Mouse (Mus musculus): ENCODE measurements around the gene Dguok.

Dguok gene

DNA sequence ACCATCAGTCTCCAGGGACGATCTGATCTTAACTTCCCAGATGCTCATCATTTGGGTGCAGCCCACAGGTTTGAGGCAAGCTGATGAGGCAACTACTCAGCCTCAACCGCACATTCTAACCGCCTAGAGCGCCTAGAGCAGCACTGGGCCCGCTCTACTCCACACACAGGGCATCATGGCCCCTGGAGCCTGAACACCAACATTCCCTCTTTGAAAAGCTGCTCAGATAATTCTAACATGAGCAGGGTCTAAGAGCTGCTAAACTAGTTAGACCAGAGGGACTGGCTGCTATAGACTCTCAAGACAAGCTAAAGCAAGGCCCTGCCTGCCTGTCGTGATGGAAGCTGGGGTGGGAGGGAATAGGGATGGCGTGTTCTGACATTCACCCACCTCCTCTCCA lies 73.8 kb downstream of the Dguok start:
- no peak for DNase-seq (ENCODE audit: low spot score in 2 of 2)

Measured in frontal cortex, postnatal 14 days (tissue).